Mouse (Mus musculus) layer of hippocampus, adult 18-20 months (tissue): ENCODE measurements around the gene Nuak2. TPM values are rescaled to one million over a fixed set of nuclear protein-coding genes. Genes with fewer than 3 reads are reported as not detected.

ENCODE experiments used
- DNase-seq, 2 experiments: peaks; one replicate each; pipeline ENCODE4 v3.0.0; 2022; ENCODE audit warnings: low spot score in 2 of 2
- total RNA-seq, 2 experiments: library from RNA; stranded (reverse); gene quantifications; 2 replicates each; pipeline ENCODE4 v1.2.3; 2021

Gene Nuak2
- total RNA-seq, 2 experiments from 2014 or later: 1.6 to 1.9 TPM

- DNase-seq: no peak
Measured at GRCm38 (mm10) chr1:132322711-132323542, 7.0 kb downstream of the Nuak2 start.

GRCm38 (mm10) chr1:132326777-132327176, 10.9 kb downstream of the Nuak2 start:
- DNase-seq: no peak

DNA sequence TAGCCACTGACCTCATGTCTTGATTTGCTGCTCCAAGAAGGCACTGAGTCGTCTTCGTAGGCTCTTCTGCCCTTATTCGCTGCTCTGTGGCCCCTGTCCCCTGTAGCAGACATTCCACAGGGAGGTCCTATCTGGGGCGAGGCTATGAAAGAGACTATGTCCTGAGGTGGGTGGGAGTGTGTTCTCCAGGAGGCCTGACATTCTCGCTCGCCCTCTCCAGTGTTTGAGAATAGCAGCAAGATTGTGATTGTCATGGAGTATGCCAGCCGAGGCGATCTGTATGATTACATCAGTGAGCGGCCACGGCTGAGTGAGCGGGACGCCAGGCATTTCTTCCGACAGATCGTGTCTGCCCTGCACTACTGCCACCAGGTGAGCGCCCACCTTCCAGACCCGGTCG, 11.6 kb downstream of the Nuak2 start:
- DNase-seq: no peak

DNA sequence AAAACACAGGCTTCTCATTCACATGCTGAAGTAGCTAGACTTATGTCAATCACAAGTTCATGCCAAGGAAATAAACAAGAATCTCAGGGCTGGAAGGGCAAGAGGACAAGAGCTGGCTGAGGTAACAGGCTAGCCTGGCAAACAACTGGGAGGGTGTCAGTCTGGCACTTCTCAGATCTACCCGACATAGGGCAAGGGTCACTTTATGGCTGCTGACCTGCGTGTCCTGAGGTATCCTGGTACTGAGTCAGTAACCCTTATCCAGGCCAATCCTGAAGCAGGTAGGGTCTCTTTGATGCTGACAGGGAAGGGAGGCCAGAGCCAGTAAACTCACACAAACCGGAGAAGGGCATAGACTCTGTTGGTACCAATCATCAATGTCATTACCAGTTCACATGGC, 12.6 kb downstream of the Nuak2 start:
- no peak for DNase-seq

GRCm38 (mm10) chr1:132329656-132330055, 13.7 kb downstream of the Nuak2 start:
- DNase-seq: no peak

- DNase-seq: no peak
Measured at GRCm38 (mm10) chr1:132330397-132330796, 14.5 kb downstream of the Nuak2 start.

- no peak for DNase-seq
Measured at GRCm38 (mm10) chr1:132331283-132331682, 15.4 kb downstream of the Nuak2 start.

DNA sequence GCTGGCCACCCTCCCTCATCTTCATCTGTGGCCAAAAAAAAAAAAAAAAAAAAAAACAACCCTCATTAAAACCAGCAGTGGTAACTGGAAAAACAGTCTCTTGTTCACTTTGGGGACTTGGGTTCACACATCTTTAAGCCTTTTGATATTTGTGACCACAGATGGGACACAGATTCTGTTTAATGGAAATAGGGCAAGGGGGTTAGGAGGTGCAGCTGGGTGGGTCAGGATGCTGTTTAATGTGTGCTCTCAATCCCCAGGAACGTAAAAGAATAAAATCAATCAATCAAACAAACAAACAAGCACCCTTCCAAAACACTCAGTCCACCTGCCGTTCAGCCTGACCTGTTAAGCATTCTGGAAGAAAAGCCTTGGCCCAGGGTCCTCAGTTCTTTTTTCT, 17.3 kb downstream of the Nuak2 start:
- no peak for DNase-seq

DNA sequence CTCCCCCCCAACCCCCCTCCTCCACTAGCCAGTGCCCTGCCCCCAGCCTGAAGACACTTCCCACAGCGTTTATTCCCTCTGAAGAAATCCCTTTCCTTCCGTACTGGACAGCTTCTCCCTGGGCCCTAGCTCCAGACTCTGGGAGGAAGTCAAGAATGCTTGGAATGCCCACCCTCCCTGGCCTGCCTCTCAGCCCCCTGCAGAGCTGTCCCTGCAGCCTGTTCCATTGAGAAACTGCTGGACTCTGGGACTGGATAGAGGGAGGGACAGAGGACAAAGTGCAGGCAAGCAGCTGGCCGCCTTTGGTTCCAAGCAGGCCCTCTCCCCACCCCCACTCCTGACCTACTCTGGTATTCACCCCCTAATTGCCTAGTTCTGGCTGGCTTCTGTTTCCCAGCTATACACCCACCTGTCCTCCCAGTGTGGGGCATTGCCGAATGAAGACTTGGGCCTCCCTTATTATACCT, 17.8 kb downstream of the Nuak2 start:
- no peak for DNase-seq

GRCm38 (mm10) chr1:132334178-132334801, 18.4 kb downstream of the Nuak2 start:
- no peak for DNase-seq

- no peak for DNase-seq
Measured at GRCm38 (mm10) chr1:132335378-132335965, 19.5 kb downstream of the Nuak2 start.

DNA sequence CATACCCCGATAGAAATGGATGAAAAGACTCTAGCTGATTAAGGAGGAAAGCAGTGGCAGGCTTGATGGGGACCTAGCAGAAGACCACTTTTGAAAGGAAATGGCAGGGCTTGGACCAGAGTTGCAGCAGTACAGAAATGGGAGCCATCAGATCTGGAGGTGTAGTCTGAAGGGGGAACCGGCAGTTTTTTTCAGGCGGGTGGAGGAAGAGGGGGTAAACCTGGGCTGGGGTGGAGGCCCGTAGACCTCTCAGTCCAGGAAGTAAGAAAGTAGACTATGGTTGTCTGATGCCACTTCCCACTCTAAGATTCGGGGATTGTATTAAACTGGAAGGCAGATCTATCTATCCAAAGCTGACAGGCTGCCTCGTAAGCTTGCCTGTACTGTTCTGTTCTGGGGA, 21.0 kb downstream of the Nuak2 start:
- DNase-seq: no peak

- no peak for DNase-seq
Measured at GRCm38 (mm10) chr1:132338027-132338660, 22.2 kb downstream of the Nuak2 start.

- no peak for DNase-seq
Measured at GRCm38 (mm10) chr1:132341731-132342501, 26.0 kb downstream of the Nuak2 start.

- no peak for DNase-seq
Measured at GRCm38 (mm10) chr1:132342518-132342917, 26.6 kb downstream of the Nuak2 start.

GRCm38 (mm10) chr1:132343191-132343590, 27.3 kb downstream of the Nuak2 start:
- DNase-seq: no peak

GRCm38 (mm10) chr1:132343656-132344055, 27.7 kb downstream of the Nuak2 start:
- no peak for DNase-seq

DNA sequence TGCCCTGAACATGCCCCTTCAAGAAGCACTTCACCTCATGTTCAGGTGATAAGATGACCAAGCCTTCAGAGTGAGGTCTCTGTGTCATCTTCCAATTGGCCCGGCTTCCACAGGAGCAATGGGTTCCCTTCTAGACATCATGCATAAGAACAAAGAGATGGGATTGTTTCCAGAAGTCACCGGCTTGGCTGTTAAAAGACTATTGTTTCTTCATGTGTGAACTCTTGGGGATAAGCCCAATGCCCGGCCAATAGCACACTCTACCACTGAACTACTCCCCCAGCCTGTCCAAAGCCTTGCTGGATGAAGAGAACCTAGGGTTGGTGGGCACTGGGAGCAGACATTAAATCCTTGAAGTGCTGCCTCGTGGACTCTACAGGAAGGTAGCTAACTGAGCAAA, 29.6 kb downstream of the Nuak2 start:
- DNase-seq: no peak

DNA sequence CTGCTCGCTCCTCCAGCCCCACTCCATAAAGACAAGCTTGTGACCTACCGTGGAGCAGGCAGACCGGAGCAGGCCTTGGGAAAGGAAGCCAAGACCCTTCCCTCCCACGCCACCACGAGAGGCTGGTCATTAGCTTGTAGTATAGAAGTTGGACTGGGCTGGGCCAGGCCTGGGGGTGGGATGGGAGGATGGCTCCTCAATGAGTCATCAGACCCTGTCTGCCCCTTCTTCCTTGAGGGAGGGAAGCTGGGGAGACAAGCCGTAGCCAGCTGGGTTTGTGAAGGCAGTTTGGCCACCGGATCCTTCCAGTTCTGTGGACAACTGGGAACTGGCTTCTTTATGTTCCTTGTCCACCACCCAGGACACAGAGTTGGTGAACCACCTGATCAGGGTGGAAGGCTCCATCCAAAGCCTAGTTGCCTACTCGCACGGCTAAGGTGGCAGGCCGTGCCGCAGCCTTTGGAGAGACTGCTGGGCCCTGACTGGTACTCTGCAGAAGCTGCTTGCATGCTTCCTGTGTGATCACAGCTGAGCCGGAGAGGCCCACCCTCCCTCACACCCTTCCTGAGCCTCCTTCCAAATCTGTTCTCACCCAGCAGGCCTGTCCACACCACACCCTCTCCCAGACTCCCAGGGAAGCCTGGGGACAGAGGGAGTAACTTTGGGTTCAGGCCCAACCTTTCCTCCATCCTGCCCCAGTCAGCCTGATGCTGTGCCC, 30.4 kb downstream of the Nuak2 start:
- DNase-seq: no peak

- DNase-seq: no peak
Measured at GRCm38 (mm10) chr1:132346951-132347350, 31.0 kb downstream of the Nuak2 start.
